Mouse (Mus musculus) megakaryocyte, embryonic 14.5 days (primary cell): ENCODE results near the gene Nmu. TPM values are rescaled to one million over a fixed set of nuclear protein-coding genes. Genes with fewer than 3 reads are reported as not detected.

Experiments used
- H3K27me3 ChIP-seq: replicated peaks from 2 replicates; pipeline ENCODE3; 2012; ENCODE audit warnings: inconsistent platforms
- H3K36me3 ChIP-seq: replicated peaks from 2 replicates; pipeline ENCODE3; 2012; ENCODE audit warnings: low read length, inconsistent platforms, mixed read lengths
- H3K4me1 ChIP-seq: 2 replicates; pipeline ENCODE4 v1.6.1; 2012; ENCODE audit warnings: inconsistent platforms
- H3K4me3 ChIP-seq: replicated peaks from 2 replicates; pipeline ENCODE3; 2012; ENCODE audit warnings: moderate library complexity, mild to moderate bottlenecking, inconsistent platforms
- H3K9me3 ChIP-seq: 2 replicates; pipeline ENCODE4 v1.6.1; 2012; ENCODE audit warnings: inconsistent platforms
- FLI1 ChIP-seq: IDR thresholded peaks from 2 replicates; pipeline ENCODE4 v1.6.1; 2012; ENCODE audit warnings: low read length, inconsistent platforms, mixed read lengths
- GATA1 ChIP-seq: IDR thresholded peaks from 3 replicates; pipeline ENCODE4 v1.6.1; 2012; ENCODE audit warnings: mixed read lengths, low read length, inconsistent platforms, borderline replicate concordance
- polyA plus RNA-seq: library from polyadenylated mRNA; stranded (reverse); fragments of >175 nt; gene quantifications from 2 replicates; pipeline ENCODE4 v1.2.3, GENCODE M21; 2012; ENCODE audit warnings: low replicate concordance; ENCODE audit not compliant: insufficient read depth

Nmu gene
- polyA plus RNA-seq, 1 experiment = not detected

DNA sequence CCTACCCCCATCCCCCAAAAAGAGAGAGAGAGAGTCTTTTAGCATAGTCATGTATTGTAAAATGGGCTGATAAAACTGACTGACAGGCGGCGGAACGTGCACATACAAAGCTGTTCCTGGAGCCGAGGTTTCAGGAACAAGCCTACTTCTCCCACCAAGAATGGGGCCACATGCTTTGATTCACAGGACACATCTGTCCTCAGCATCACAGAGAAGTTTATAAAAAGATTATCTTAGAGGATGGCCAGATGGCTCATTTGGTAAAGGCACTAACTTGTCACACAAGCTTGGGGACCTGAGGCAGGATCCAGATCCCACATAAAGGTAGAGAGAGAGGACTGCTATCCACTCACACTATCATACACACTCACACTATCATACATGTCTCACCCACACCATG, 38.5 kb downstream of the Nmu start:
- peaks cover 4% of the 10 kb centered on the region for H3K9me3 ChIP-seq
- TF ChIP-seq FLI1 = no peak
- TF ChIP-seq GATA1 = no peak

DNA sequence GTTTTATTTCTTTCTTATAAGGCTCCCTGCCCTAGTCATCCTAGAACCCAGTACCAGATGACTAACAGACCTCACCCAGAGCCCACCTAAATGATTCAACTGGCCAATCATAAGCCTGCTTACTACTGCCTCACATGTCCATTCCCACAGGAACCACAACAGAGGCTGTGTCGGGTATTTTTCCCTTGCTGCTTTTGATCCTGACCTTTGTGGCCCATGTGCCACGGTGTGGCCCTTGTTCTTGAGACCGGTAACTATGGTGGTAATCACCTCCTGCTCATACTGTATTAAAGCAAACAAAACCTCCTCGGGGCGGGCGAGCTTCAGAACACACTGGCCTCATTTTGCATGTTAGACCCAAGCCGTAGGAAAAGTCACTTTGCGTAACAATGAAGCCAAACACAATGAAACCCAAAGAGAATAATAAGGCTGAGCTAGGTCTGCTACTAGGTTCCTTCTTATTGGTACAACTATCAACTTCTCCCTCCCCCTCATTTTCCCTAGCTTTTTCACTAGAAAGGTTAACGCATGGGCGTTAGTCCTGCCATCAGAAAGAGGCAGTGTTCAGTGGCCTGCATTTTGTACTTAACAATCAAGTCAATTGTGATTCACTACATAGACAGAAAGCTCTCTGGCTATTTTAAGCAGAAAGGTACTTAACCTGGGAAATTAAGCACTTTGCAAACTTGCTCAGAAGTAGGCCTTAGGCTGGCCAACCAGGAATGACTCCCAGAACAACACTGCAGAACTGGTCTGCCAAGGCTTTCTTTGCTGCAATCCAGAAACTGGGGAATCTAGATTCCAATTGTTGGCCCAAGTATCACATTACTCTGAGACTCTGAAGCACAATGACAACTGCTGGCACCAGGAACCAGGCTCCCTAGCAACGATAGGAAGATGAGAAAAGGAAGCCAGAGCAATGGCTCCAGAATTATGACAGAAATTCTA, 42.1 kb downstream of the Nmu start:
- H3K4me1 ChIP-seq = no peaks in the 10 kb centered on the region
- H3K4me3 ChIP-seq = no peak overlapping the region
- no peak for TF ChIP-seq GATA1
- H3K9me3 ChIP-seq = peaks cover 10% of the 10 kb centered on the region
- H3K36me3 ChIP-seq = no peaks in the 10 kb centered on the region
- H3K27me3 ChIP-seq = peaks cover 21% of the 10 kb centered on the region

More for the DNA sequence above, 38.5 kb downstream of the Nmu start:
- H3K36me3 ChIP-seq = no peaks in the 10 kb centered on the region
- H3K4me1 ChIP-seq = no peaks in the 10 kb centered on the region
- H3K4me3 ChIP-seq = no peak overlapping the region
- peaks cover 15% of the 10 kb centered on the region for H3K27me3 ChIP-seq

DNA sequence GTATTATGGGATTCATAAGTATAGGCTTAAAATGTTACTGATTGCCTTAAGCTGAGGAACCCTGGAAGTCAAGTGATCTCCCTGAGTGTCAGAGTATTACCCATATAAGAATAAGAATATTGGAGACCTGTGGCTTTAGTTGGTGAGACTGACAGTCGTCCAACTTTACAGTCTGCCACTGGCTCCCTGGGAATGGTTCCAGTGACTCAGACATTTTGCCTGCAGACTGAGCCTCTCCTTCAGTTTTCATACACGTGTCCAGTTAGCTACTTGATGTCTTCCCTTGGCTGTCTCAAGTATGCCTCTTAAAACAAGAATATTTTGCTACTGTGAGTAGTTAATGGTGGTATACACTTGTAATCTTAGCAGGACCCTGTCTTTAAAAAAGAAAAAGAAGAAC, 55.4 kb downstream of the Nmu start:
- Histone ChIP-seq H3K4me1 (peaks cover 10% of the 10 kb centered on the region), H3K27me3 (peaks cover 30% of the 10 kb centered on the region), H3K4me3 (no peak overlapping the region), H3K9me3 (no peaks in the 10 kb centered on the region), H3K36me3 (no peaks in the 10 kb centered on the region)
- TF ChIP-seq FLI1 (no peak), GATA1 (no peak)

DNA sequence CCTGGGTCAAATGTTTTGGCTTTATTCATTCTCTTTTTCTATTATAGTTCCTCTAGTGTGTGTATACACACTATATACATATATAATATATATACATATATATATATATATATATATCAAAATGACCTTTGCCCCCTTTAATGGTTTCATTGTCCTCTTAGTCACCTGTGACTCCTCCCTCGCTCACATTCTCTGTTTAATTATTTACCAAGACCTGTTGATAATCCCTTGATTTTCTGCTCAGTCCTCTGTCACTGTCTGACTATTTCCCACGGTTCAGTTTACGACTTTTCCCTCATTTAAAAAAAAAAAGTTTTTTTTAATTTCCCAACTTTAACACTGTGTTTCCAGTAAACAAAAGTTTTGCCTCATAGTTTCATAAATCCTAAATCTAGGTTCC, 57.3 kb downstream of the Nmu start:
- Histone ChIP-seq H3K27me3 (peaks cover 27% of the 10 kb centered on the region), H3K4me1 (peaks cover 10% of the 10 kb centered on the region), H3K9me3 (no peaks in the 10 kb centered on the region), H3K36me3 (no peaks in the 10 kb centered on the region), H3K4me3 (no peak overlapping the region)
- TF ChIP-seq GATA1 = no peak
- TF ChIP-seq FLI1 = no peak

DNA sequence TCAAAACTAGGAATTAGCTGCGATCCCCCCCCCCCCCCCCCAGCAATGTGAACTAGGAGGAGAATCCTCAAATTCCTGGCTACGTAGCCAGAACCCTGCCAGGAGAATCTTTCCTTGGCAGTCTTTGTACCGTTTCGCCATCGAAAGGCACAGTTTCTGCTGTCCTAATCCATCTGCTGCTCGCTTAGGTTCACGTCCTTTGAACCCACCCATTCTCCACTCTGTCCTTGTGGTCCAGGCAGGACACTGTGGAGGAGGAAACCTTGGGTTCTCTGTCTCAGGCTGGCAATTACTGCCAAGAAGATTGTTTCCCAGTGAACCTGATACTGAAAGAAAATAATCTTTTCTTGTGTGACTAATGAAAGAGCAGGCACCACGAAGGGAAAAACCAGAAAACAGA, 58.0 kb downstream of the Nmu start:
- no peaks in the 10 kb centered on the region for H3K36me3 ChIP-seq
- peaks cover 10% of the 10 kb centered on the region for H3K4me1 ChIP-seq
- H3K4me3 ChIP-seq = peak overlapping the region; percentile 82
- H3K9me3 ChIP-seq = no peaks in the 10 kb centered on the region
- no peak for TF ChIP-seq FLI1
- no peak for TF ChIP-seq GATA1
- peaks cover 27% of the 10 kb centered on the region for H3K27me3 ChIP-seq

DNA sequence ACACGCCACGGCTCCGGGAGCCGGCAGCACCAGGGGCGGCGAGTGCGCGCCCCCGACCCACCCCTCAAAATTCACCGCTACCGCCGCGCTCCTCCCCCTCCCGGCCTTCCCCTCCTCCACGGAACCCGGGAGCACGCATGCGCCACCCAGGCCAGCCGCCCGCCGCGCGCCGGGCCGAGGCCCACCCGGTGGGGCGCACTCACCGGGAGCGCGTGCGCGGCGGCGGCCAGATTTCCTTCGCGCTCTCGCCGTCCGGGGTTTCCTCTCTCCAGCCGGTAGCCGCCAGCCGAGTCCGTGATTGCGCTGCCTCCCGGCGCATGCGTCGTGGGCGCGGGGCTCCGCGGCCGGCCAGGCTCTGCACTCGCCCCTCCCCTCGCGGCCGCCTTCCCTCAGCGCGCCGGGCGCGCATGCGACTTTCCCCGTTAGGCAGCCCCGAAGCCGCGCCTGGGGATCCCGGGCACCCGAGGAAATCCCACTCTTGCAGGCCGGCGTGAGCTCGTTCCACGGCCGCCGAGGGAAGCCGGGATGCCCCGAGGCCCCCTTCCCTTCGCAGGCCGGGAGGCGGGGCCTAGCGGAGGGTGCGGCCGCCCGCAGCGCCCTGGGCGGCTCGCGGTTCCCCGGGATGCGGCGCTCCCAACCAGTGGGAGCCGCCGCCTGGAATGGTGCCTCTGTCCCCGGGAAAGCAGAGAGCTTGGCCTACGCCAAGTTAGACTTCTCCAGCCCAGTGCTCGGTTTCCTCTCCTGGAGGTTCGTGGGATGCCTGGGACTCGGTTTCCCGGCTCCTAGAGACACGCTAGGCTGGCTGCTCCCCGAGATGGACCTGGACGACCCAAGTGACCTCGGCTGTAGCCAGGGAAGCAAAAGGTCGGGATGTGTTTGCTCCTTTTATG, 58.9 kb downstream of the Nmu start, which contains the start of gene Clock:
TSS of gene Clock (minus strand) at position 341 of the 890 bp plus-strand sequence.
- H3K9me3 ChIP-seq = no peaks in the 10 kb centered on the region
- H3K27me3 ChIP-seq = peaks cover 20% of the 10 kb centered on the region
- peaks cover 10% of the 10 kb centered on the region for H3K4me1 ChIP-seq
- peak within 1 kb of the TSS; percentile 94 for H3K4me3 ChIP-seq
- TF ChIP-seq GATA1 (no peak), FLI1 (no peak)
- H3K36me3 ChIP-seq = no peaks in the 10 kb centered on the region

DNA sequence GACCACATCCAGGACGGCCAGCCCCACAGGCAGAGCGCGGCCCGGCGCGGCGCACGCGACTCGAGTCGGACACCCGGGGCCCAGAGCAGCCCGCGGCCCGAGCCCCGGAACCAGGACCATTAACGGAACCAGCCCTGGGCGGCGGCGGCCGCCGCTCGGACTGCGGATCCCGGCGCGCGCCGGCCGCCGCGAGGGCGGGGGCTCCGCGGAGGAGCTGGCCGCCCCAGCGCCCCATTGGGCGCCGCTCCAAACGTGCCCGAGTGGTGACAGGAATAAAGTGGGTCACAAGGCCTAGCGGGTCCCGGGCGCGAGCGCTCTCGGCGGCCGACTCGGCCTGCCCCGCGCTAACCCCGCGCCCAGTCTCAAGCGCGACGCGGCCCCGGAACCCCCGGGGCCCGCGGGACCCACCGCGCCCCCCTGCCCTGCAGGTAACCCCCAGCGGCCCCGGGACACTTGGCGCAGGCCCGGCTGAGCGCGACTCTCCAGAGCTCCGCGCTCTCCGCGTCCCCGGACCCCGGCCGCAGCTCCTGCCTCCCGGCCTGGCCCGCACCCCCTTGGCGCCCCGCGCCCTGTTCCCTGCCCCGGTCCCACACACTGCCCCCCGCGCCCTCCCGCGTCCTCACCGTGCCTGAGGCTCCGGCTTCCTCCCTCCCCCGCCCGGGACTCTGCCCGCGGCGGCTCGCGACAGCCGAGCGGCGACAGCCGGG, 59.7 kb downstream of the Nmu start:
- peaks cover 10% of the 10 kb centered on the region for H3K4me1 ChIP-seq
- H3K4me3 ChIP-seq = peak overlapping the region; percentile 94
- no peaks in the 10 kb centered on the region for H3K36me3 ChIP-seq
- no peak for TF ChIP-seq GATA1
- TF ChIP-seq FLI1 = no peak
- no peaks in the 10 kb centered on the region for H3K9me3 ChIP-seq
- peaks cover 13% of the 10 kb centered on the region for H3K27me3 ChIP-seq

DNA sequence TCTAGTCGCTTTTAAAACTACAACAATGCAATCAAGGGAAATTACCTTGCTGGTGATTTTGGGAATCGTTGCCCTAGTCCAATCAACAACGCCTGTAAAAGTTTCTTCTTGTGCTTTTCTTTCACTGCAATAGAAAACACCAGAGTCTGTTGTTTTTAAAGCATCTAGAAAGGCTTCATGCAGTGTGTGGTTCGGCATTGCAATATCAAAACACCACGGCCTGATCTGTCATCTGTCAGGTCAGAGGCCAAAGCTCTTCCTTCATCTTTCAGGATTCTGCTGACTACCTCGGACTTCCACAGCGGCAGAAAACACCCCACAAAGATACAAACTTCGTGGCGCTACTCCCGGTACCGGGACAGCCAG, 60.2 kb downstream of the Nmu start:
- no peak for TF ChIP-seq GATA1
- TF ChIP-seq FLI1 = no peak
- Histone ChIP-seq H3K9me3 (no peaks in the 10 kb centered on the region), H3K36me3 (no peaks in the 10 kb centered on the region), H3K4me1 (peaks cover 10% of the 10 kb centered on the region), H3K27me3 (peaks cover 11% of the 10 kb centered on the region), H3K4me3 (peak overlapping the region; percentile 94)

DNA sequence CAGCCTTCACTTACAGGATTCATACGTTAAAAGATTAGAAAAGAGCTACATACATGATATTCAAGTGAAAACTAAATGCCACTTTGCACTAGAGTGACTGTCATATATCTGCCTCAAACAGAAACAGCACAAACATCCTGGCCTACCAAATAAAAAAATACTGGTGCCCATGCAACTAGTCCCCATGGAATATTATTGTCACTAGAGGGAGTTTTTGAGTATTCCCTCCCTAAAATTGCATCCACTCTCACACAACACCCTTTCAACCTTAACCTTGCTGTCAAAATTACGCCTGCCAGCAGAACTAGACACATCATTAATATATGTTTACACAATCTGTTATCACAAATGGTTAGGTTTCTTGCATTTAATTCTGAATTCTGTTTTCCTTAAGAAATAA, 61.6 kb downstream of the Nmu start:
- Histone ChIP-seq H3K4me1 (peaks cover 15% of the 10 kb centered on the region), H3K9me3 (no peaks in the 10 kb centered on the region), H3K4me3 (no peak overlapping the region), H3K36me3 (no peaks in the 10 kb centered on the region), H3K27me3 (peaks cover 11% of the 10 kb centered on the region)
- TF ChIP-seq FLI1 = no peak
- no peak for TF ChIP-seq GATA1
